Mouse (Mus musculus) right cerebral cortex, postnatal 36 days (tissue): ENCODE measurements around the gene C3.
A peak's percentile ranks its signal among the peaks of the same experiment; 100 is the strongest.

Experiments
- DNase-seq, 2 experiments: peaks; one replicate each; pipeline ENCODE4 v3.0.0; 2022; ENCODE audit warnings: low spot score in 2 of 2, mixed read lengths in 1 of 2

C3 gene

DNA sequence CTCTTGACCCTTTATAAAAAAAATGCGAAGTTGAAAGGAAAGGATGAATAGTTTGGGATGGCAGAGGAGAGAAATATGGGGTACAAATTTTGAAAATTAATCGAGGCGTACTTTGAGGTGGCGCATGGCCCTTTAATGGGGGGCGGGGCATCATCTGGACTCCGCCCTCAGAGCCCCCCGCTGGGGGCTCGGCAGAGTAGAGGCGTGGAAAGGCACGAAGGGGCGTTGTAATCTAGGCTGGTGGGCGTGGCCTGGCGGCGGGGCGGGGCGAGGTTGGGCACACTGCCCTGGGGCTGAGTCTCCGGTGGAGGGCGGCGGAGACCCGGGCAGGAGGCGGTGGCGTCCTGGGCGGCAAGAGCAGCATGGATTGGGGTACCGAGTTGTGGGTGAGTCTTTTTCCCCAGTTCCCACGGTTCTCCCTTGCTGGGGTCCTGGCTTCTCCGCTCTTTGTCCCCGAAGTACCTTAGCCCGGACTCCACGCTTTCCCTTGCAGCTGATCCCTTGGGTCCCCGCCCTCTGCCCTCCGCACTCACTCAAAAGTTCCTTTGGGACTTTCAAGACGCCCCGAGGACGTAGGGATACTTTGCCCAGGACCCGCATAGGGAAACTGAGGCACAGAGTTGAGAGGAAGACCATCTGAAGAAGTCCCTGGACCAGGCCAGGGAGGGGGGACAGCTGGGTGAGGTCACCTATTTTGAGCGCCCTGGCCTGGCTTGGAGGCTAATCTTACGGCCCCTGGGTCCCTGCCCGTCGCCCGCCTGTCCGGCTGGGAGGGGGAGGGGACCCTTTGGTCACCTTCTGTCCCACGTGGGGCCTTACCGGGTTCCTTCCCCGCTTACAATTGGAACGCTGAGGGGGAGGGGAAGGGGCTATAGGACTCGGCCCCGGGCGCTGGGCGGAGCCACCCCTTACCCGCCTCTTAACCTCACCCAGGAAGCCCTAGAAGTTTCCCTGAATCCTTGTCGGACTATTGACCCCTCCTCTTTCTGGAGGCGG is 21.5 kb upstream of the C3 start, which contains the start of gene Trip10:
Gene Trip10, plus strand, starts transcription at position 270 of the 996 bp plus-strand sequence.
- peak; percentile 66 to 74 for DNase-seq

GRCm38 (mm10) chr17:57248771-57249170 is 20.8 kb upstream of the C3 start:
- no peak for DNase-seq

DNA sequence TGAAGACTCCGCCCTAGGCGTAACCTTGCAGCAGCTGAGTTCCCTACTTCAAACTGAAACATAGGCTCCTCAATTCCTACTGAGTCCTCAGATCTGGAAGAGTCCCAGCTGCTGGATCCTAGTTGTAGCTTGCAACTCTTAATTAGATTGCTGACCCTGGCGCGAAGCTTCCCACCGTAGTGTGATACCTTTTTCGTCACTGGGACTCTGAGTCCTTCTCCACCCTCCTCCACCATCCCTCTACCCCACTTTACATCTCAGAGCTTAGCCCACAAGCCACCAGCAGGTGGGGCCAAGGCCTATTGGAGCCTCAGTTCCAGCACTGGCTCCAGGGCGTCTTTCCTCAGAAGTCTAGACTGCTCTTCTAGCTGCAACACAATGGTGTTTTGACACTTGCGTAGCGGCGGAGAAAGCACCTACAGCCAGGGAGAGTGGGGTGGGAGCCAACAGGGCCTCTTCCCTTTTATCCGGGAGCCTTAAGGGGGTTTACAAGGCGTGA is 20.3 kb upstream of the C3 start, which contains the start of gene Gpr108:
Gene Gpr108, minus strand, starts transcription at position 246 of the 499 bp plus-strand sequence.
- DNase-seq, result peak; percentile 85 to 89

GRCm38 (mm10) chr17:57247393-57248200 is 19.7 kb upstream of the C3 start:
- peak; percentile 95 to 99 for DNase-seq

DNA sequence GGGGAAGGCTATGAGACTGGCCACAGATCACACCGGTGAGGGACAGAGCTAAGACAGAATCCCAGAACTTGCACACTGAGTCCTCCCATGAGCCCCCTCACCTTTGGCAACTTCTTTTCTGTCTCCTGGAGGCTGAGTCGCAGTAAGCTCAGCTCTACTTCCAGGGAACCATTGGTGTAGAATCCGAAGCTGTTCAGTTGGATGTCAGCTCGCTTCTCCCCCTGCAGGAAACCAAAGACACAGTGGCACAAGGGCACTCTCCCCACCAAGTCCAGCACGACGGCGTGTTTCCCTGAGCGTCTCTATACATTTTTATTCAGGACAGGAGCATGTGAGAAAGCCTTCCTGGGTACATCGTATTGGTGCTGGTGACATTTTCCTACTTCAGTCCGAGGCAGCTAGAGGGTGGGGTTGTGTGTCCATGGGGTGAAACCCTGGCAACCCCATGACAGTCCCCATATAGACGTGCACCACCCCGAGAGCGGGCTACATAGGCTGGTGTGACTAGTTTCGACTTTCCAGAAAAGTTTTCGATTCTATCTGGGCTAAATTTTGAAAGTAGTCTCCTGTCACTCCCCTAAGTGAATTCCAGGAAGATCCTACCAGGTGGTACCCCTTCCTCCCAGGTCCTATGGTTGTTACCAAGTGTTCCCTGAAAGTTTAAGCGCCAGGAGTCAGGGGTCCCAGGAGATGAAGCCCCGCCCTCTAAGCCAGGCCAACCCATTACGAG is 18.9 kb upstream of the C3 start:
- DNase-seq, result no peak

- no peak for DNase-seq
These were observed 17.5 kb upstream of the C3 start for GRCm38 (mm10) chr17:57245311-57245929.

- no peak for DNase-seq
These were observed 15.9 kb upstream of the C3 start for GRCm38 (mm10) chr17:57243650-57244370.

- no peak for DNase-seq
These were observed 9.2 kb upstream of the C3 start for GRCm38 (mm10) chr17:57237181-57237580.

DNA sequence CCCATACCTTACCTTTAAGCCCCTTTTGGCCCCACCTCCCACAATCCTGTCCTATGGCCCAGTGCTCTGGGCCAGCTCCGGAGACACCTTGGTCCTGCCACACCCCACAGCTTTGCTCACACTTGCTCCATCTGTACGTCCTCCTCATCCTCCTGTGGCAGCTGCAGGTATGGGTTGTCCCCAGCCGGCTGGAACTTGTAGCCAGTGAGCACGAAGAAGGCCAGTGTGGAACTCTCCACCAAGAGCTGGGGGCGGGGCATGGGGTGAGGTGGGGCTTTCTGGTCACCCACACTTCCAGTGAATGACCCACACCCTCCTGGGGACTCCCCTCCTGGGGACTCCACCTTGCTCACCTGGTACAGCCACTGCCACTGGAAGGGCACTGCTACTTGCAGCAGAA is 7.9 kb upstream of the C3 start:
- DNase-seq, result no peak

GRCm38 (mm10) chr17:57234254-57234928 is 6.5 kb upstream of the C3 start:
- no peak for DNase-seq

GRCm38 (mm10) chr17:57233038-57233437 is 5.1 kb upstream of the C3 start:
- DNase-seq, result no peak

DNA sequence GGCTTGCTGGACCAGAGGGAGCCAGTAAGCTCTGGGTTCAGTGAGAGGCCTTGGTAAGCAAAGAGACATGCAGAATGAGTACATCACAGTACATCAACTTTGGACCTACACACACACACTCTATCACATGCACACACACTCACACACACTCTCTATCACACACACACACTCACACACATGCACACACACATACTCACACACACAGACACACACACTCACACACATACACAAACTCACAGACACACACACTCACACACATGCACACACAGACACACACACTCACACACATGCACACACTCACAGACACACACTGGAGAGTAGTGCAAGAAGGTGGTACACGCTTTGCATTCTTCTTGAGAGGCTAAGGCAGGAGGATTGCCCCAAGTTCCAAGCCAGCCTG is 4.3 kb upstream of the C3 start:
- no peak for DNase-seq

GRCm38 (mm10) chr17:57231321-57231771 is 3.4 kb upstream of the C3 start:
- no peak for DNase-seq

- DNase-seq, result no peak
These were observed 2.8 kb upstream of the C3 start for GRCm38 (mm10) chr17:57230728-57231125.

- no peak for DNase-seq
These were observed 2.2 kb upstream of the C3 start for GRCm38 (mm10) chr17:57229851-57230727.

DNA sequence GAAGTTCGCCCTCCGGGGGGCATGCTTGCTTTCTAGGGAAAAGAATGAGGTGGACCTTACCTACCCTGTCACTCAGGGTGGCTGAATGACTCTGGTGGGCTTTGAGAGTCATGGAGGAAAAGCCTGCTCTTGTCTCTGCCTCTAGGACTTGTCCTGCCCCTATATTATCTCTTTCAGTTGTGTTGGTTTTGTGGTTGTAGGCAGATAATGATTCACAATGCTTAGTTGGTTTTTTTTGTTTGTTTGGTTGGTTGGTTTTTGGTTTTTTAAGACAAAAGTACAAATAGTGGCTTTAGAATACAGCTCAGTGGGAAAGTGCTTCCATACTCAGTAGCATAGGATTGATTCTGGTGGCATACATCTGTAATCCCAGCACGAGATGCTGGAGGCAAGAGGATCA is 937 bp upstream of the C3 start:
- DNase-seq, result no peak

DNA sequence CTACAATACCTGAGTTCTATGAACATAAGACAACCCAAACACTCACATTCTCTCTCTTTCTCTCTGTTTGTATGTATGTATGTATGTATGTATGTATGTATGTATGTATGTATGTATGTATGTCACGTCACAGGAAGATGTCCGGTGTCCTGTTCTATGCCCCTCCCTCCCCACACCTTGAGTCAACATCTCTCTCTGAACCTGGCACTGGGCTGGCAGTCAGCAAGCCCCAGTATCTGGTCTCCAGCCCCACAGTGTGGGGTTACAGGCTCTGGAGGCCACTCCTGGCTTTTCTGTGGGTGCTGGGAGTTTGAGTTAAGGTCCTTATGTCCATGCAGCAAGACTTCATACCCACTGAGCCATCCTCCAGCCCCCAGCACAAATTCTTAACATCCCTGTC is 468 bp downstream of the C3 start:
- no peak for DNase-seq

- no peak for DNase-seq
These were observed 4.6 kb downstream of the C3 start for GRCm38 (mm10) chr17:57223313-57223712.

DNA sequence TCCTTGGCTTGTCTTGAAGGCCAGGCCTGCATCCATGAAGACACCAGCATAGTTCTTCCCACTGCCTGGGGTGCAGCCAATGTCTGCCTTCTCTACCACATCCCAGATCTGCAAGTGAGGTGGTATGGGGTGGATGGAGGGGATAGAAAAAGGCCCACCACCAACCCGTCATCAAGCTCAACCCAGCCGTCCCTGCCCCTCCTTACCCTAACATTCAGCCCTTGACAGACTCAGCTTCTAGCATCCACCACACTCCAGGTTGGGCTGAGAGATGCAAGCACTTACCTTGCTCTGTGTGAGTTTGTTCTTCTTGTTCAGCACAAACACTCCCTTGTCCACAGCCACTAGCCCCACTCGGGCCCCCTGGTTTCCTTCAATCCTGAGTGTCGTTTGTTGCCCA is 6.0 kb downstream of the C3 start:
- DNase-seq, result no peak
